Comparison of ENCODE assay signal across 9 mouse cellular contexts in genomic region chr14:54108311-54109074, GRCm38 (mm10).
DNase-seq lines count a peak whose midpoint lies in the region; ATAC-seq lines count a peak whose summit lies in the region.
"Had no signal": no experiment of that assay in that cellular context is flagged by ENCODE, and none has a peak within 500 bp of the region (broad histone marks: within the 10 kb centered on the region; RNA-seq: fewer than 3 reads in every experiment).

No protein-coding gene starts in this region.

- no peaks in the 10 kb centered on the region for H3K9me3 ChIP-seq in hindbrain, embryonic 12.5 days (replicated peaks)
- no peaks in the 10 kb centered on the region for H3K9me3 ChIP-seq in hindbrain, embryonic 10.5 days
- H3K9me3 ChIP-seq in embryonic facial prominence, embryonic 14.5 days (ENCODE audit: control insufficient read depth, low read length): no peaks in the 10 kb centered on the region
- H3K9me3 ChIP-seq in hindbrain, embryonic 15.5 days: no peaks in the 10 kb centered on the region
- no peaks in the 10 kb centered on the region for H3K9me3 ChIP-seq in lung, embryonic 16.5 days (ENCODE audit: control insufficient read depth, low read length)
- no peaks in the 10 kb centered on the region for H3K9me3 ChIP-seq in stomach, embryonic 14.5 days (ENCODE audit: control insufficient read depth, low read depth, low read length)

- H3K4me1 ChIP-seq in hindbrain, embryonic 12.5 days: peaks cover 8% of the 10 kb centered on the region
- H3K4me1 ChIP-seq in hindbrain, embryonic 10.5 days (replicated peaks): peaks cover 19% of the 10 kb centered on the region
- H3K4me1 ChIP-seq in embryonic facial prominence, embryonic 14.5 days (ENCODE audit: control insufficient read depth, insufficient read depth, low read length): peaks cover 26% of the 10 kb centered on the region
- H3K4me1 ChIP-seq in hindbrain, embryonic 15.5 days (replicated peaks): peaks cover 19% of the 10 kb centered on the region
- peaks cover 35% of the 10 kb centered on the region for H3K4me1 ChIP-seq in lung, embryonic 16.5 days (replicated peaks; ENCODE audit: control insufficient read depth, insufficient read depth, low read length)
- H3K4me1 ChIP-seq in stomach, embryonic 14.5 days (ENCODE audit: control insufficient read depth, insufficient read depth, low read length): peaks cover 6% of the 10 kb centered on the region; the same call in 1 of the 2 replicates

- no peak for ATAC-seq in hindbrain, embryonic 12.5 days (ENCODE audit: low FRiP score)
- peak; percentile 91 for ATAC-seq in embryonic facial prominence, embryonic 14.5 days (ENCODE audit: low read depth)
- ATAC-seq in hindbrain, embryonic 15.5 days (ENCODE audit: low FRiP score, low read depth): peak; percentile 73; the same call in 1 of the 2 replicates
- ATAC-seq in lung, embryonic 16.5 days (ENCODE audit: low read depth): peak; percentile 88
- peak; percentile 67; the same call in 1 of the 2 replicates for ATAC-seq in stomach, embryonic 14.5 days (ENCODE audit: insufficient number of reproducible peaks, insufficient read depth, low FRiP score, low read depth)

- no peak for DNase-seq in hindbrain, embryonic 10.5 days (ENCODE audit: low spot score)
- peak; percentile 33 for DNase-seq in MEL-GATA-1-ER (ENCODE audit: extremely low read depth, low read depth)
- peak; percentile 91 for DNase-seq in embryonic facial prominence, embryonic 14.5 days (ENCODE audit: low spot score)
- no peak for DNase-seq in embryo, embryonic 11 days

- no peaks in the 10 kb centered on the region for H3K27me3 ChIP-seq in hindbrain, embryonic 12.5 days
- H3K27me3 ChIP-seq in hindbrain, embryonic 10.5 days (ENCODE audit: insufficient read depth, poor library complexity, severe bottlenecking): no peaks in the 10 kb centered on the region
- H3K27me3 ChIP-seq in embryonic facial prominence, embryonic 14.5 days (replicated peaks; ENCODE audit: control insufficient read depth, insufficient read depth, low read length): no peaks in the 10 kb centered on the region
- no peaks in the 10 kb centered on the region for H3K27me3 ChIP-seq in hindbrain, embryonic 15.5 days
- H3K27me3 ChIP-seq in lung, embryonic 16.5 days (ENCODE audit: control insufficient read depth, insufficient read depth, low read depth, low read length): no peaks in the 10 kb centered on the region
- no peaks in the 10 kb centered on the region for H3K27me3 ChIP-seq in stomach, embryonic 14.5 days (ENCODE audit: control insufficient read depth, insufficient read depth, low read length)

- no peak overlapping the region for H3K4me3 ChIP-seq in hindbrain, embryonic 12.5 days
- H3K4me3 ChIP-seq in hindbrain, embryonic 10.5 days: no peak overlapping the region
- no peak overlapping the region for H3K4me3 ChIP-seq in embryonic facial prominence, embryonic 14.5 days (ENCODE audit: low read depth, low read length)
- no peak overlapping the region for H3K4me3 ChIP-seq in hindbrain, embryonic 15.5 days
- no peak overlapping the region for H3K4me3 ChIP-seq in lung, embryonic 16.5 days (ENCODE audit: low read length)
- H3K4me3 ChIP-seq in stomach, embryonic 14.5 days (ENCODE audit: low read depth, low read length): no peak overlapping the region
- H3K4me3 ChIP-seq: heart, adult 2 months had no signal

- WGBS in hindbrain, embryonic 12.5 days: 18% methylated on average over 9 of the region's 9 CpGs
- 28% methylated on average over 9 of the region's 9 CpGs for WGBS in hindbrain, embryonic 10.5 days
- 25% methylated on average over 9 of the region's 9 CpGs for WGBS in embryonic facial prominence, embryonic 14.5 days
- 14% methylated on average over 9 of the region's 9 CpGs for WGBS in hindbrain, embryonic 15.5 days
- 11% methylated on average over 9 of the region's 9 CpGs for WGBS in lung, embryonic 16.5 days
- WGBS in stomach, embryonic 14.5 days: 13% methylated on average over 9 of the region's 9 CpGs

- H3K36me3 ChIP-seq in hindbrain, embryonic 12.5 days: no peaks in the 10 kb centered on the region
- no peaks in the 10 kb centered on the region for H3K36me3 ChIP-seq in hindbrain, embryonic 10.5 days
- H3K36me3 ChIP-seq in embryonic facial prominence, embryonic 14.5 days (ENCODE audit: control insufficient read depth, insufficient read depth, low read length): no peaks in the 10 kb centered on the region
- H3K36me3 ChIP-seq in hindbrain, embryonic 15.5 days: no peaks in the 10 kb centered on the region
- H3K36me3 ChIP-seq in lung, embryonic 16.5 days (ENCODE audit: control insufficient read depth, insufficient read depth, low read length): no peaks in the 10 kb centered on the region
- no peaks in the 10 kb centered on the region for H3K36me3 ChIP-seq in stomach, embryonic 14.5 days (ENCODE audit: control insufficient read depth, insufficient read depth, low read length)

- 0 out of 2 replicates have a peak overlapping the region, but pooled peaks have one; percentile 17 for H3K27ac ChIP-seq in hindbrain, embryonic 12.5 days
- H3K27ac ChIP-seq in hindbrain, embryonic 10.5 days: no peak overlapping the region
- H3K27ac ChIP-seq in embryonic facial prominence, embryonic 14.5 days (replicated peaks; ENCODE audit: low read depth, low read length): no peak overlapping the region
- peak overlapping the region; percentile 64; the same call in 1 of the 2 replicates for H3K27ac ChIP-seq in hindbrain, embryonic 15.5 days (replicated peaks)
- H3K27ac ChIP-seq in lung, embryonic 16.5 days (ENCODE audit: low read length): peak overlapping the region; percentile 54
- no peak overlapping the region for H3K27ac ChIP-seq in stomach, embryonic 14.5 days (ENCODE audit: low read length)
- H3K27ac ChIP-seq: heart, adult 2 months had no signal

- no peak overlapping the region for H3K9ac ChIP-seq in hindbrain, embryonic 12.5 days
- no peak overlapping the region for H3K9ac ChIP-seq in embryonic facial prominence, embryonic 14.5 days (ENCODE audit: low read depth, low read length)
- no peak overlapping the region for H3K9ac ChIP-seq in hindbrain, embryonic 15.5 days
- H3K9ac ChIP-seq in lung, embryonic 16.5 days (ENCODE audit: low read length): no peak overlapping the region
- no peak overlapping the region for H3K9ac ChIP-seq in stomach, embryonic 14.5 days (replicated peaks; ENCODE audit: low read depth, low read length)

- H3K4me2 ChIP-seq in hindbrain, embryonic 12.5 days (replicated peaks): no peak overlapping the region
- H3K4me2 ChIP-seq in embryonic facial prominence, embryonic 14.5 days (ENCODE audit: low read depth, low read length): no peak overlapping the region
- H3K4me2 ChIP-seq in hindbrain, embryonic 15.5 days: no peak overlapping the region
- H3K4me2 ChIP-seq in lung, embryonic 16.5 days (ENCODE audit: low read depth, low read length): peak overlapping the region; percentile 17
- H3K4me2 ChIP-seq in stomach, embryonic 14.5 days (replicated peaks; ENCODE audit: low read depth, low read length): no peak overlapping the region

Comparison
In these comparisons a context has a peak if more than half of its experiments do, and no peak if none do; other contexts are left out.
1. H3K27ac ChIP-seq: peak in hindbrain, embryonic 12.5 days (single experiment), hindbrain, embryonic 15.5 days (single experiment) and lung, embryonic 16.5 days (single experiment); none in hindbrain, embryonic 10.5 days (single experiment), embryonic facial prominence, embryonic 14.5 days (single experiment) and stomach, embryonic 14.5 days (single experiment).
2. DNase-seq: peak in MEL-GATA-1-ER (single experiment) and embryonic facial prominence, embryonic 14.5 days (single experiment); none in hindbrain, embryonic 10.5 days (single experiment) and embryo, embryonic 11 days (single experiment).